Mouse (Mus musculus) mature B cell (primary cell): ENCODE measurements around the gene Cdk5rap2.

Source experiments
- in situ Hi-C: fragments of 300-500 bp; cut with MboI; formaldehyde crosslinking; loops from 2 replicates; pipeline ENCODE4 v1.14.3; 2019

Cdk5rap2 gene

GRCm38 (mm10) chr4:70409994-70410721, at the start of gene Cdk5rap2:
Gene Cdk5rap2 (minus strand): TSS chr4:70410443.
- in situ Hi-C loops, result no loop called here

DNA sequence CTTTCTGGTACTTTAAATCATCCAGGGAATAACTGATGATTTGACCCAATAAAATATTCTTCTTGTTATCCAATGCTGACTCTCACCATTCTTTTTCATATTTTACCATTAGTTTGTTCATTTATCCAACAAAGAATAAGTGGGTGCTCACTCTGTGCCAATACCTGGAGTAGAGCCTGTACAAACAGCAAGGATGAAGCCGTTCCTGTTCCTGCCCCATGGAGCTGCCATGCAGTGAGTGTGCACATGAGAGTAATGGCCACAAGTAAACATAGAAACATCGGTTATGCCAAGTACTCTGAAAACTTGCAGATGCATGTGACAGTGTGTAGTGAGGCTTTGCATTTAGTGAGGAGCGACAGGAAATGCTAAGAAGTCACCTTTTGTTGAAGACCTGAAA, 41.9 kb upstream of the Cdk5rap2 start:
- in situ Hi-C loops, result no loop called here

GRCm38 (mm10) chr4:70451750-70452149, 41.5 kb upstream of the Cdk5rap2 start:
- in situ Hi-C loops, result no loop called here

DNA sequence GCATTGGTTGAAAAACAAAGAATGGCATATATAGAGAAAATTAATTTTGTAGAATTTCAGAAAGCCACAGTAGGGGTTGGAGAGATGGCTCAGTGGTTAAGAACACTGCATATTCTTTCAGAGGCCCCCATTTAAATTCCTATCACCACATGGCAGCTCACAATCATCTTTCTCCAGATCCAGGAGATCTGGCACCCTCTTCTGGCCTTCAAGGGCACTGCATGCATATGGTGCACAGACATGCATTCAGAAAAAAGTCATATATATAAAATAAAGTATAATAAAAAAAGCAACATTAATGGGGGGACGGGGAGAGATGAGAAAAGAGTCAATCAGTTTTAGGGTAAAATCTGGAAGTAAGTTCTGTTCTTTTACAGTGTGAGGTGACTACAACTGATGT, 39.4 kb upstream of the Cdk5rap2 start:
- in situ Hi-C loops, result no loop called here

- in situ Hi-C loops, result no loop called here
Measured at GRCm38 (mm10) chr4:70446774-70447173, 36.5 kb upstream of the Cdk5rap2 start.

DNA sequence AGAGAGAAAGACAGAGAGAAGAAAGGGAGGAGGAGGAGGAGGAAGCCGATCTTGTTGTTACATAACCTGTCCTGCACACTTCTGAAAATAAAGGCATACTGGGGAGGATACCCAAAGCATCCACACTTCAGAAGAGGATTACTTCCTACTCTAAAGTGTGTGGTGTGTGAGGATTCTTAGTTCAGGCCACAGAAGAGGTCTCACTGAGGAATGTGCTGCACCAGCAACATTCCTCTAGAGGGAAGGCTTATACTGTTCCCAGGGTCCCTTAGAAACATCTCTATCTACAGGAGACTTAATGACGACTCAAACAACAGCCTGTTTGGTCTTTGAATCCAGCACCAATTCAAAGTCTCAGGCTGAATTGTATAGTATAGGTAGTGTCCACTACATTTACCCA, 10.0 kb upstream of the Cdk5rap2 start:
- in situ Hi-C loops, result no loop called here

DNA sequence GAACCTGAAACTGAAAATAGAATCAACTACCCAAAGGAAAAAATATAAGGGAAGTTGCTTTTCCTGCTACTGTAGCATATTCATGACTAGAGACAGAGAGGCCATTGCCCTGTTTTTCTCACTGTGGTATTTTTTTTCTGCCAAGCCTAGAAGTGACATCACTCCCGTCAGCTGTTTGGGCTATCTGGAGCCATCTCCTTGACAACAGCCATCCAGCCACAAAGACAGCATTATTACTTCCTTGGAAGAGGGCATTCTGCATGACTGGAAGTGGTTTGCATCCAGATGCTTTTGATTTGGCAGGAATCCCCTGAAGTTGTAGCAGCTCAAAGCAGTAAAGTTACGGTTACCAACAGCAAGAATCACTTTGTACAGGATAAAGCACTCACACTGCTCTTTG, 1.9 kb upstream of the Cdk5rap2 start:
- in situ Hi-C loops, result no loop called here

- in situ Hi-C loops, result no loop called here
Measured at GRCm38 (mm10) chr4:70409456-70409855, 787 bp downstream of the Cdk5rap2 start.

DNA sequence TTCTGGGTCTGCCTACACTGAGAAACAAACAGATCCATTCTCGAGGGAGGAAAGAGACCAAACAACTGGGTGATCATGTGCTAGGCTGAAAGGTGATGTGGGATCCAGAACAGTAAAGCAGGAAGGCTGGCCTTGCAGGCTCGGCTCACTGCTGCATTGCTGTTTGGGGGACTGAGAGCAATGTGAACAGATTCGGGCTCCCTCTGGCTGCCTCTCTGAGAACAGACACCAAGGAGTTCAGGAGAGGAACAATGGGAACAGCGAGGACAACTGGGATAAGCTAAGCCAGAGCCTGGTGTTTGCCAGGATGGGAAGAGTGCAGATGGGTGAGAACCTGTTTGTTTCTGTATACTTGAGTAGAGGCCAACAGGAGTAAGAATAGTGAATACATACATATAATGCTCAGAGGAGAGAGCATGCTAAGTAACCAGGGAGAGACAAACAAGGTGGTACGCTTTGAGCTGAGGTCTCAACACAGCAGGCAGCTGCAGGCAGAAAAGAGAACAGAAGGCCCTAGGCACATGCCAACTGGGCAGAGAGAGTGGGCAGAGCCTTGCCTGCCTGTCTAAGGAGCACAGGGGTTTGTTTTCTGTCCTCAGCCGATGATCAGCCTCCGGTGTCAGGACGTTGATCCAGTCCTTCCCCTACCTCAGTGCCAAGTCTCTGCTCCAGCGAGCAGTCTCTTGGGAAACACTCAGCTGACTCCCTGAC, 8.0 kb downstream of the Cdk5rap2 start:
- in situ Hi-C loops, result no loop called here

- in situ Hi-C loops, result no loop called here
Measured at GRCm38 (mm10) chr4:70399476-70399875, 10.8 kb downstream of the Cdk5rap2 start.

GRCm38 (mm10) chr4:70399074-70399473, 11.2 kb downstream of the Cdk5rap2 start:
- in situ Hi-C loops, result no loop called here

DNA sequence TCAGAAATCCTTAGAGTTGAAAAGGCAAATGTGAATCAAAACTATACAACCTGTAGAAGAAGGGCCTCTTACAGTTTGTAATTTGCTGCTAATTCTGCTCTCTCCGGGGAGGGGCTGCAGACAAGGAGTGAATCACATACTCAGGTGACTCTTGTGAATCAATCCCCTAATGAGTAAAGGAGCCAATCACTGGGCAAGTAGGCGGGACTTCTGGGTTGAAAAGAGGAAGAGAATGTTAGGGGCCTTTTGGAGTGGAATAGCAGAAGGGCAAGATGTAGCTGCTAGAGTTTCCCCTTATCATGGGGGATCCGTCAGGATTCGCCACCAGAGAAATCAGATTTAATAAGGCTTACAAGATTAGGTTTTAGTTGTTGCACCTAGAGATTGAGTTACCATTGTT, 12.2 kb downstream of the Cdk5rap2 start:
- in situ Hi-C loops, result no loop called here

- in situ Hi-C loops, result no loop called here
Measured at GRCm38 (mm10) chr4:70396701-70397100, 13.5 kb downstream of the Cdk5rap2 start.

GRCm38 (mm10) chr4:70394736-70395135, 15.5 kb downstream of the Cdk5rap2 start:
- in situ Hi-C loops, result no loop called here

GRCm38 (mm10) chr4:70391760-70392372, 18.4 kb downstream of the Cdk5rap2 start:
- in situ Hi-C loops, result no loop called here

DNA sequence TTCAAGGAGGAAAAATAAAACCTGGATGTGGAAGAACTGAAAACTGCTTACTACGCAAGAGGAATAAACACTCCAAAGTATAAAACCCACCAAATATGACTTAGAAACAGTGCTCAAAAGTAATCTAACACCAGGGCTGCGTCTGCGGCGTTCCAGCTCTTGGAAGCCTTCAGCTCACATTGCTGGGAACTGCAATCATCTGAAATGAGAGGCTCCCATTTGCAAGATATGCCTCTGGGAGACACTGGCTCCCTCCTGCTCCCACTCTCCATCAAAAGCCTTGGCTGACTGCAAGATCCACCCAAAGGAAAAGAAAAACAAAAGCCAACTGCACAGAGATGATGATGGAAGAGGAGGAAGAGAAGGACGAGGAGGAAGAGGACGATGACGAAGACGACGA, 19.2 kb downstream of the Cdk5rap2 start:
- in situ Hi-C loops, result no loop called here

DNA sequence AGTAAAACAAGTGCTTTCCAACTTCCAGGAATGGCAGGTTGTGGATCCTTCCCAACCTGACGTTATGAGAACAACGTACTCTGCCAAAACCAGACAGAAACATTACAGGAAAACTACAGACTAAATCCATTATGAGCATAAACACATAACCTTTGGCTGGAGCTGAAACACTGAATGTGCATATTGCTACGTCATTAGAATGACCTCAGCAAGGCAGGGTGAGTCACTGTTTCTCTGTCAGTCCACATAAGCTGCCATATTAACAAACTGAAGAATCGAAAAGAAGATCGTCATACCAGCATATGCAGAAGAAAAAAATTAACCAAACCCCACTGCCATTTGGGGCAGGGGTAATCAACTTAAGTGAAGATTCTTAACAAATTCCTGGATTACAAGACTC, 24.0 kb downstream of the Cdk5rap2 start:
- in situ Hi-C loops, result no loop called here

DNA sequence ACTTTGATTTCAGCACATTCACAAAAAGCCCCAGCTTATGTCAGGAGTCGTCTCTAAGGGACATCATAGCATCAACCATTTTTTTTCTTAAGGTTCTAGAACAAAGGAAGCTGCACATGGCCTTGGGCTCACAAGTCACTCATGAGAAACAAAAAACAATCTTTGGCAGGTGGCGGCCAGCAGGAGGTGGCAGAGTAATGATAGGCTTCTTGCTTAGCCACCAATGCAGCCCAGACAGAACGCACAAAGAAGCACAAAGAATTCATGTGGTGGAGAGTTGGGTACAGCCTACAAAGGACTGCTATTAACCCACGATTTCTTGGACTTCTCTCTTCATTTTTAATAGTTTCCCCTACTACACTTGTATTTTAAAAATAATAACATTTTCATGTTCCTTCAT, 32.9 kb downstream of the Cdk5rap2 start:
- in situ Hi-C loops, result no loop called here

DNA sequence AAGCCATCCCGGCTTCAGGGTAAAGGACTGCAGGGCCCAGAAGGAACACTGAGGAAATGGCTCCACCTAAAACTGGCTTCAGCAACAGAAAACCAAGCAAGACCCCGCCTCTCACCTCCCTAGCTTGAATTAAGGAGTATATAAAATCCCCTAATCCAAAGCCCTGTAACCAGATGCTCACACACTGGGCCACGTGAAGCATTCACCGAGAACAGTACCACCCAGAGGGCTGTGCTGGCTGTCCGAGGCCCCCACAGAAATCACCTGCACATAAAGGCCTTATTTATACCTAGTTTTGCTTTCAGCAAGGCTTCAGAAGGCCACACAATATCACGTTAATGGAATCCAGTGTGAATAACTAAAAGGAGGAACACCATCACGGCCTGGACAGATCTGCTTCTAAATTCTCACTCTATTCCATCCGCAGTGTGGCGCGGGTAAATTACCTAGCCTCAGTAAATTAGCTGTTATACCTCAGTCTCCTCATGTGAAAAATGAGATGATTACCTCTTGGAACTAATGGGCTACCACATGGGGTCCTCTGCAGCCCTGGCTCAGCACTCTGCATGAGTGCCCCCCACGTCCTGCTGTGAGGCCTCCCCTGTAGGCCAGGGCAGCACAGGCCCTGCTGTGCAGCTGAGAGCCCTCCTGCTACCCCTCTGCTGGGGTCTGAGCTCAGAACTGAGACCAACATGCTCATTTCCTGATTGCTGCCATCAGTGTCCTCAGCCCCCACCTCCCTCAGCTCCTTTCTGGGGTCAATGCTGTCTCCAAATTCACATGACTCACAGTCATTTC, 45.0 kb downstream of the Cdk5rap2 start:
- in situ Hi-C loops, result no loop called here

DNA sequence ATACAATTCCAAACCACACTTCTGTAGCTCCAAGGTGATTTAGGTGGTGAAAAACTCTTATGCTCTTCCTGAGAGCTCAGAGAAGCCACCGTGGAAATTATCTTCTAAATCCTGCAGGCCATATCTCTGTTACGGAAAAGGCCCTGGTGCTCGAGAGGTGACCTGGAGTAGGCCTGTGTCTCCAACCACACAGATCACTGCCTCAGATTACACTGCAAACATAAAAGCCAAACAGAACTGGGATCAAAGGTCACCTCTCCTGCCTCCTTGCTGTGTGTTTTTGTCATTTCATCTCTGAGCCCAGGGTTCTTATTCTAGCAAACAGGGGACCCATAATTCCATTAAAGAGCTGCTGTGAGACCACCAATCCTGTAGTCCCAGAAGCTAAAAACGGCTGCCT, 48.9 kb downstream of the Cdk5rap2 start:
- in situ Hi-C loops, result no loop called here

DNA sequence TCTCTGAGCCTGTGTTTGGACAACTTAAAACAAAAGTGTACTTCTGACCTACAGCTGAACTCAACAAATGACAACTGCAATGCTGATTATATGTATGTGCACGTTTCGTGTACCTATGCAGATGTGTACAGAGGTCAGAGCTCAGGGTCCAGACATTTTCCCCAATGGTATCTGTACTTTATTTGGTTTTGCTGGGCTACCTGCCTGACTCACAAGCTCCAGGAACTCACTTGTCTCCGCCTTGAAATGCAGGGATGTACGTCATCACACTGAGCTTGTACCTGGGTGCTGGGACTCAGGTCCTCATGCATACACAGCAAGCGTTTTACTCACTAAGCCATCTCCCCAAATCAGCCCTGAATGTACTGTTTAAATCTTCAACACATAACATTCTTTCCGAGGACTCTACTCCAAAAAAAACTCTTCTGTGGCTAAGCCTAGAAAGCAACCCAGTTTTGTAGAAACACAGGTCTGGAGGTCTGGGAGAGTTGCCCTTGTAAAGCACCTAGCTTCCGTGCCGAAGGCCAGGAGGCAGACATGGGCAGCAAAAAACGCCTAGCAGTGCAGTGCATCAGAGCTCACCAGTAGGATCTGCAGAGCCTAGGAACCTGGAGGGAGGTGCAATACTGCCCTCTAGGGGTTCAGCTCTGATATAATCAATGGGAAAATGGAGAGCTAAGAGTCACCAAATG, 54.4 kb downstream of the Cdk5rap2 start:
- in situ Hi-C loops, result no loop called here

GRCm38 (mm10) chr4:70354448-70354847, 55.8 kb downstream of the Cdk5rap2 start:
- in situ Hi-C loops, result no loop called here
